ENCODE assay signal across 14 mouse cellular contexts in the genomic region with DNA sequence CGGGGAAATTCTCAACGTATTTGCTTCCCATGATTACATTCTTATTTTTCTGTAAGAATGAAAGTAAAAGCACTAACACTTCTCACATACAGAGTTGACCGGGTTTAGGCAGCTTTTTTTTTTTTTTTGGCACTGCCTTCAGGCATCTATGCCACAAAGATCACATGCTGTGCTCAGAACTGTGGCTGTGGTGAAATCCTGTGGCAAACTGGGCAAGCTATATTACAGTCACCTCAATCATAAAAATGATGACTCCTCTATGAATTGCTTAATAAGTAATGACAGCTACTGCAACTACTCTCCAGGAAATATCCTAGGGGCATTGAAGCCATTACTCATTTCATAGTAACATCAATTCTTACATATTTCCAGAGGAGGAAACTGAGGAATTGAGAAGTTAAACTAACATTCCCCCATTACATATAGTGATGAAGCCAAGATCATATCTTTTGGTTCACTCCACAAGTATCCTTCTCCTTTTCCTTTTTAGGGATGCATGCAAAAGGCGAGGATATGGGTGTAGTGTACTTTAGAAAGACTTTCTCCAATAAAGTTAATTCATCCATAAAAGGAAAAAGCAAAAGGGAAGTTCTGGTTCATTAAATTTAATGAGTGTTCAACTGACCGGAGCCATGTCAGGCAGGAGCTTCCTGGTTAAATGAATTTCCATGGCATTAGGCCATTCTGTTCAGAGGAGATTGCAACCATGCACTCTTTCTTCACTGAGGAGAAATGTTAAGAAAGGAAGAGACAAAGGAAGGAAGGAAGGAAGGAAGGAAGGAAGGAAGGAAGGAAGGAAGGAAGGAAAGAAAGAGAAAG.
A peak's percentile ranks its signal among the peaks of the same experiment; 100 is the strongest.
DNase-seq lines count a peak whose midpoint lies in the region; ATAC-seq and TF ChIP-seq lines count a peak whose summit lies in the region.
"Had no signal": no experiment of that assay in that cellular context is flagged by ENCODE, and none has a peak within 500 bp of the region (broad histone marks: within the 10 kb centered on the region; RNA-seq: fewer than 3 reads in every experiment).

No protein-coding gene starts in this region.

- no peak overlapping the region for H3K4me2 ChIP-seq in embryonic facial prominence, embryonic 14.5 days (ENCODE audit: low read depth, low read length)
- H3K4me2 ChIP-seq: forebrain, embryonic 15.5 days; hindbrain, embryonic 15.5 days; liver, embryonic 12.5 days had no signal

- peak; percentile 13 for DNase-seq in embryonic facial prominence, embryonic 14.5 days (ENCODE audit: low spot score)
- no peak for DNase-seq in embryonic facial prominence, embryonic 10.5 days (ENCODE audit: low spot score)
- peak; percentile 6 for DNase-seq in lung, postnatal 36 days
- no peak for DNase-seq in lung, adult 2 months
- peak; percentile 39 for DNase-seq in adipocyte (ENCODE audit: low spot score)
- no peak for DNase-seq in heart, postnatal 10 days
- DNase-seq in spleen, postnatal 36 days (ENCODE audit: low spot score in 2 of 2): no peak
- DNase-seq: adrenal gland, postnatal 25 days; heart, adult 2 months; right cerebral cortex, postnatal 4 days had no signal

- no peak overlapping the region for H3K4me3 ChIP-seq in embryonic facial prominence, embryonic 14.5 days (ENCODE audit: low read depth, low read length)
- H3K4me3 ChIP-seq in embryonic facial prominence, embryonic 10.5 days: no peak overlapping the region
- H3K4me3 ChIP-seq in lung, adult 2 months (replicated peaks; ENCODE audit: extremely low read depth, low read depth, low read length): no peak overlapping the region
- H3K4me3 ChIP-seq: forebrain, embryonic 15.5 days; heart, adult 2 months; hindbrain, embryonic 15.5 days; liver, embryonic 12.5 days had no signal

- no peaks in the 10 kb centered on the region for H3K27me3 ChIP-seq in embryonic facial prominence, embryonic 14.5 days (replicated peaks; ENCODE audit: control insufficient read depth, insufficient read depth, low read length)
- no peaks in the 10 kb centered on the region for H3K27me3 ChIP-seq in embryonic facial prominence, embryonic 10.5 days (replicated peaks; ENCODE audit: low read depth, poor library complexity, severe bottlenecking)
- H3K27me3 ChIP-seq: forebrain, embryonic 15.5 days; hindbrain, embryonic 15.5 days; liver, embryonic 12.5 days had no signal

- no peaks in the 10 kb centered on the region for H3K9me3 ChIP-seq in embryonic facial prominence, embryonic 14.5 days (ENCODE audit: control insufficient read depth, low read length)
- H3K9me3 ChIP-seq in embryonic facial prominence, embryonic 10.5 days: no peaks in the 10 kb centered on the region
- H3K9me3 ChIP-seq: forebrain, embryonic 15.5 days; hindbrain, embryonic 15.5 days; liver, embryonic 12.5 days had no signal

- 71% methylated on average over 5 of the region's 5 CpGs for WGBS in embryonic facial prominence, embryonic 14.5 days
- 86% methylated on average over 5 of the region's 5 CpGs for WGBS in embryonic facial prominence, embryonic 10.5 days
- 78% methylated on average over 5 of the region's 5 CpGs for WGBS in lung, adult 2 months

- H3K4me1 ChIP-seq in embryonic facial prominence, embryonic 14.5 days (ENCODE audit: control insufficient read depth, insufficient read depth, low read length): no peaks in the 10 kb centered on the region
- no peaks in the 10 kb centered on the region for H3K4me1 ChIP-seq in embryonic facial prominence, embryonic 10.5 days
- no peaks in the 10 kb centered on the region for H3K4me1 ChIP-seq in lung, adult 2 months (ENCODE audit: control insufficient read depth, insufficient read depth, low read length)
- H3K4me1 ChIP-seq: forebrain, embryonic 15.5 days; hindbrain, embryonic 15.5 days; liver, embryonic 12.5 days had no signal

- no peak for TF ChIP-seq CTCF in lung, adult 2 months (IDR thresholded peaks at IDR 0.05; ENCODE audit: insufficient read depth, low read length)

- H3K27ac ChIP-seq in embryonic facial prominence, embryonic 14.5 days (replicated peaks; ENCODE audit: low read depth, low read length): no peak overlapping the region
- no peak overlapping the region for H3K27ac ChIP-seq in embryonic facial prominence, embryonic 10.5 days (replicated peaks)
- H3K27ac ChIP-seq: forebrain, embryonic 15.5 days; heart, adult 2 months; hindbrain, embryonic 15.5 days; liver, embryonic 12.5 days had no signal

- H3K36me3 ChIP-seq in embryonic facial prominence, embryonic 14.5 days (ENCODE audit: control insufficient read depth, insufficient read depth, low read length): no peaks in the 10 kb centered on the region
- H3K36me3 ChIP-seq in embryonic facial prominence, embryonic 10.5 days (replicated peaks): no peaks in the 10 kb centered on the region
- H3K36me3 ChIP-seq: forebrain, embryonic 15.5 days; hindbrain, embryonic 15.5 days; liver, embryonic 12.5 days had no signal

- intact Hi-C loops in heart, postnatal 10 days (cut with DNase I): no loop called here

- no peak overlapping the region for H3K9ac ChIP-seq in embryonic facial prominence, embryonic 14.5 days (ENCODE audit: low read depth, low read length)
- H3K9ac ChIP-seq: forebrain, embryonic 15.5 days; hindbrain, embryonic 15.5 days; liver, embryonic 12.5 days had no signal

- TF ChIP-seq POLR2A in lung, adult 2 months (IDR thresholded peaks at IDR 0.05; ENCODE audit: borderline replicate concordance, extremely low read depth, low read depth, low read length): no peak

- ATAC-seq in embryonic facial prominence, embryonic 14.5 days (ENCODE audit: low read depth): no peak
- ATAC-seq: forebrain, embryonic 15.5 days; liver, embryonic 12.5 days; midbrain, embryonic 16.5 days had no signal

Comparison
In these comparisons a context has a peak if more than half of its experiments do, and no peak if none do; other contexts are left out.
1. DNase-seq: peak in embryonic facial prominence, embryonic 14.5 days (single experiment), lung, postnatal 36 days (single experiment) and adipocyte (single experiment); none in embryonic facial prominence, embryonic 10.5 days (single experiment), lung, adult 2 months (single experiment), heart, postnatal 10 days (0 of 2) and spleen, postnatal 36 days (0 of 2).